Mouse (Mus musculus) thymus, adult 2 months (tissue): ENCODE data around the gene Nrcam.

Experiments used
- CTCF ChIP-seq: fragments of 200-500 bp; IDR thresholded peaks from 2 replicates; pipeline ENCODE4 v1.5.1; 2012; ENCODE audit warnings: mild to moderate bottlenecking, control low read depth, low read length, moderate library complexity, borderline replicate concordance; ENCODE audit not compliant: control insufficient read depth, poor library complexity, insufficient read depth; ENCODE audit errors: extremely low read depth
- POLR2A ChIP-seq: fragments of 200-500 bp; IDR thresholded peaks from 2 replicates; pipeline ENCODE4 v1.6.1; 2012; ENCODE audit warnings: mild to moderate bottlenecking, low read length, control low read depth, moderate library complexity; ENCODE audit not compliant: control insufficient read depth, poor library complexity, insufficient read depth; ENCODE audit errors: extremely low read depth

- no peak for TF ChIP-seq CTCF
- no peak for TF ChIP-seq POLR2A
Observed at GRCm38 (mm10) chr12:44386398-44386797, 57.7 kb downstream of the Nrcam start.
